Mouse (Mus musculus): Measurements from ENCODE around the gene Polr1b. TPM values are rescaled to one million over a fixed set of nuclear protein-coding genes. Genes with fewer than 3 reads are reported as not detected.

Gene Polr1b
- 28.6 and 30.4 TPM in 2 replicates for polyA plus RNA-seq (2015; fragmentation: Nextera tagmentation; extraction: Ambion mirVana)

GRCm38 (mm10) chr2:129100784-129101310 is at the start of gene Polr1b:
TSS of gene Polr1b (plus strand) at chr2:129100995.
- H3K36me3 ChIP-seq, result peaks cover 31% of the 10 kb centered on the region
- under 1% methylated on average over 35 of the region's 35 CpGs for WGBS
- ATAC-seq (ENCODE audit: low FRiP score, low read depth), result peak; percentile 98

GRCm38 (mm10) chr2:129052451-129052983 is 48.3 kb upstream of the Polr1b start:
- Histone ChIP-seq H3K27me3 (no peaks in the 10 kb centered on the region), H3K4me3 (no peak overlapping the region), H3K36me3 (no peaks in the 10 kb centered on the region), H3K9ac (no peak overlapping the region), H3K27ac (no peak overlapping the region), H3K4me1 (no peaks in the 10 kb centered on the region), H3K9me3 (peaks cover 6% of the 10 kb centered on the region), H3K4me2 (replicated peaks) (no peak overlapping the region)
- WGBS, result 59% methylated on average over 4 of the region's 4 CpGs
- no peak for ATAC-seq (ENCODE audit: low FRiP score, low read depth)

More at GRCm38 (mm10) chr2:129100784-129101310, at the start of gene Polr1b:
- no peaks in the 10 kb centered on the region for H3K9me3 ChIP-seq
- H3K27me3 ChIP-seq, result no peaks in the 10 kb centered on the region
- H3K27ac ChIP-seq, result no peak within 1 kb of the TSS
- H3K4me3 ChIP-seq, result peak within 1 kb of the TSS; percentile 78
- H3K4me1 ChIP-seq, result peaks cover 10% of the 10 kb centered on the region; the same call in 1 of the 2 replicates
- H3K9ac ChIP-seq, result peak within 1 kb of the TSS; percentile 75
- H3K4me2 ChIP-seq (replicated peaks), result peak within 1 kb of the TSS; percentile 76

- H3K36me3 ChIP-seq, result no peaks in the 10 kb centered on the region
- no peak overlapping the region for H3K4me3 ChIP-seq
- peaks cover 6% of the 10 kb centered on the region for H3K9me3 ChIP-seq
- no peaks in the 10 kb centered on the region for H3K27me3 ChIP-seq
- H3K9ac ChIP-seq, result no peak overlapping the region
- H3K27ac ChIP-seq, result no peak overlapping the region
- WGBS, result 82% methylated on average over 6 of the region's 6 CpGs
- no peak for ATAC-seq (ENCODE audit: low FRiP score, low read depth)
- no peaks in the 10 kb centered on the region for H3K4me1 ChIP-seq
- no peak overlapping the region for H3K4me2 ChIP-seq (replicated peaks)
Observed at GRCm38 (mm10) chr2:129055741-129056140, 45.1 kb upstream of the Polr1b start.

- WGBS, result 56% methylated on average over 9 of the region's 9 CpGs
Observed at GRCm38 (mm10) chr2:129056597-129056996, 44.2 kb upstream of the Polr1b start.

GRCm38 (mm10) chr2:129057256-129057655 is 43.5 kb upstream of the Polr1b start:
- no peaks in the 10 kb centered on the region for H3K27me3 ChIP-seq
- peaks cover 6% of the 10 kb centered on the region for H3K9me3 ChIP-seq
- H3K9ac ChIP-seq, result no peak overlapping the region
- 94% methylated on average over 8 of the region's 8 CpGs for WGBS
- H3K36me3 ChIP-seq, result no peaks in the 10 kb centered on the region
- no peak for ATAC-seq (ENCODE audit: low FRiP score, low read depth)
- no peak overlapping the region for H3K4me3 ChIP-seq
- no peak overlapping the region for H3K4me2 ChIP-seq (replicated peaks)
- H3K27ac ChIP-seq, result no peak overlapping the region
- H3K4me1 ChIP-seq, result no peaks in the 10 kb centered on the region

More at GRCm38 (mm10) chr2:129056597-129056996, 44.2 kb upstream of the Polr1b start:
- H3K36me3 ChIP-seq, result no peaks in the 10 kb centered on the region
- H3K9me3 ChIP-seq, result peaks cover 6% of the 10 kb centered on the region
- H3K4me3 ChIP-seq, result no peak overlapping the region
- ATAC-seq (ENCODE audit: low FRiP score, low read depth), result no peak
- no peak overlapping the region for H3K9ac ChIP-seq
- no peak overlapping the region for H3K27ac ChIP-seq
- no peaks in the 10 kb centered on the region for H3K4me1 ChIP-seq
- H3K4me2 ChIP-seq (replicated peaks), result no peak overlapping the region
- H3K27me3 ChIP-seq, result no peaks in the 10 kb centered on the region

- peaks cover 6% of the 10 kb centered on the region for H3K9me3 ChIP-seq
- no peaks in the 10 kb centered on the region for H3K4me1 ChIP-seq
- no peak overlapping the region for H3K4me3 ChIP-seq
- WGBS, result 81% methylated on average over 6 of the region's 6 CpGs
- no peak for ATAC-seq (ENCODE audit: low FRiP score, low read depth)
- no peaks in the 10 kb centered on the region for H3K36me3 ChIP-seq
- no peak overlapping the region for H3K4me2 ChIP-seq (replicated peaks)
- H3K27me3 ChIP-seq, result no peaks in the 10 kb centered on the region
- no peak overlapping the region for H3K9ac ChIP-seq
- H3K27ac ChIP-seq, result no peak overlapping the region
Observed at GRCm38 (mm10) chr2:129057920-129058361, 42.9 kb upstream of the Polr1b start.

GRCm38 (mm10) chr2:129061456-129062059 is 39.2 kb upstream of the Polr1b start:
- Histone ChIP-seq H3K4me2 (replicated peaks) (no peak overlapping the region), H3K27ac (no peak overlapping the region), H3K9me3 (peaks cover 1% of the 10 kb centered on the region), H3K9ac (no peak overlapping the region), H3K4me1 (peaks cover 5% of the 10 kb centered on the region), H3K4me3 (no peak overlapping the region), H3K36me3 (no peaks in the 10 kb centered on the region), H3K27me3 (no peaks in the 10 kb centered on the region)
- no peak for ATAC-seq (ENCODE audit: low FRiP score, low read depth)
- 78% methylated on average over 10 of the region's 10 CpGs for WGBS

- Histone ChIP-seq H3K27me3 (no peaks in the 10 kb centered on the region), H3K4me2 (replicated peaks) (peak within 1 kb of the TSS; percentile 65), H3K36me3 (peaks cover 16% of the 10 kb centered on the region), H3K4me3 (peak within 1 kb of the TSS; percentile 88), H3K9ac (peak within 1 kb of the TSS; percentile 90), H3K27ac (peak within 1 kb of the TSS; percentile 52; the same call in 1 of the 2 replicates), H3K9me3 (no peaks in the 10 kb centered on the region), H3K4me1 (peaks cover 17% of the 10 kb centered on the region)
- ATAC-seq (ENCODE audit: low FRiP score, low read depth), result peak; percentile 93
- WGBS, result under 1% methylated on average over 62 of the region's 62 CpGs
Observed at GRCm38 (mm10) chr2:129065437-129066282, 35.1 kb upstream of the Polr1b start, which contains the start of gene Ttl. TSS of gene Ttl (plus strand) at chr2:129065942.

- peak; percentile 68 for ATAC-seq (ENCODE audit: low FRiP score, low read depth)
- Histone ChIP-seq H3K9me3 (no peaks in the 10 kb centered on the region), H3K4me2 (replicated peaks) (peak overlapping the region; percentile 65), H3K4me3 (peak overlapping the region; percentile 88), H3K36me3 (peaks cover 16% of the 10 kb centered on the region), H3K9ac (peak overlapping the region; percentile 90), H3K4me1 (peaks cover 17% of the 10 kb centered on the region), H3K27me3 (no peaks in the 10 kb centered on the region), H3K27ac (peak overlapping the region; percentile 52; the same call in 1 of the 2 replicates)
- WGBS, result under 1% methylated on average over 20 of the region's 20 CpGs
Observed at GRCm38 (mm10) chr2:129066326-129066725, 34.5 kb upstream of the Polr1b start.

- Histone ChIP-seq H3K27me3 (no peaks in the 10 kb centered on the region), H3K36me3 (peaks cover 16% of the 10 kb centered on the region), H3K4me1 (peaks cover 15% of the 10 kb centered on the region), H3K4me2 (replicated peaks) (no peak overlapping the region), H3K27ac (no peak overlapping the region), H3K9me3 (no peaks in the 10 kb centered on the region), H3K4me3 (no peak overlapping the region), H3K9ac (no peak overlapping the region)
- no peak for ATAC-seq (ENCODE audit: low FRiP score, low read depth)
- 88% methylated on average over 3 of the region's 3 CpGs for WGBS
Observed at GRCm38 (mm10) chr2:129070296-129070695, 30.5 kb upstream of the Polr1b start.

GRCm38 (mm10) chr2:129078313-129078712 is 22.5 kb upstream of the Polr1b start:
- H3K36me3 ChIP-seq, result peaks cover 65% of the 10 kb centered on the region
- H3K27me3 ChIP-seq, result no peaks in the 10 kb centered on the region
- H3K4me2 ChIP-seq (replicated peaks), result no peak overlapping the region
- 81% methylated on average over 3 of the region's 3 CpGs for WGBS
- no peak overlapping the region for H3K27ac ChIP-seq
- H3K9ac ChIP-seq, result no peak overlapping the region
- ATAC-seq (ENCODE audit: low FRiP score, low read depth), result no peak
- no peaks in the 10 kb centered on the region for H3K4me1 ChIP-seq
- 0 out of 2 replicates have a peak, but pooled peaks cover 3% of the 10 kb centered on the region for H3K9me3 ChIP-seq
- H3K4me3 ChIP-seq, result no peak overlapping the region

- ATAC-seq (ENCODE audit: low FRiP score, low read depth), result no peak
- Histone ChIP-seq H3K36me3 (peaks cover 70% of the 10 kb centered on the region), H3K27ac (no peak overlapping the region)
Observed at GRCm38 (mm10) chr2:129079194-129079593, 21.6 kb upstream of the Polr1b start.

More at GRCm38 (mm10) chr2:129079194-129079593, 21.6 kb upstream of the Polr1b start:
- WGBS, result 85% methylated on average over 2 of the region's 2 CpGs
- H3K9me3 ChIP-seq, result 0 out of 2 replicates have a peak, but pooled peaks cover 3% of the 10 kb centered on the region
- no peaks in the 10 kb centered on the region for H3K27me3 ChIP-seq
- no peak overlapping the region for H3K4me3 ChIP-seq
- no peak overlapping the region for H3K4me2 ChIP-seq (replicated peaks)
- H3K9ac ChIP-seq, result no peak overlapping the region
- H3K4me1 ChIP-seq, result no peaks in the 10 kb centered on the region

Data from limb, embryonic 13.5 days (tissue).